Mouse (Mus musculus) left cerebral cortex, postnatal 4 days (tissue): ENCODE measurements around the gene Pnkp. TPM values are rescaled to one million over a fixed set of nuclear protein-coding genes. Genes with fewer than 3 reads are reported as not detected.

Experiments used
- DNase-seq: peaks from one replicate; pipeline ENCODE4 v3.0.0-alpha.2; 2022
- intact Hi-C: fragments of 180-260 bp; cut with DNase I; formaldehyde crosslinking; loops from one replicate; pipeline ENCODE4 v1.15.1; 2025
- total RNA-seq, 2 experiments: library from RNA; stranded (reverse); gene quantifications; 2 replicates each; pipeline ENCODE4 v1.2.3; 2021

Pnkp gene
- total RNA-seq, 2 experiments from 2014 or later = 27.5 to 29.3 TPM

GRCm38 (mm10) chr7:44824872-44825271 lies 32.1 kb upstream of the Pnkp start:
- intact Hi-C loops = loop anchor here (2.0 kb wide), 1 partner anchor 98 kb away; no protein-coding TSS in a partner anchor
- peak; percentile 85 for DNase-seq

GRCm38 (mm10) chr7:44826771-44827170 lies 30.2 kb upstream of the Pnkp start:
- no peak for DNase-seq
- intact Hi-C loops = no loop called here

- intact Hi-C loops = no loop called here
Observed at GRCm38 (mm10) chr7:44828706-44829105, 28.2 kb upstream of the Pnkp start.

GRCm38 (mm10) chr7:44832763-44833162 lies 24.2 kb upstream of the Pnkp start:
- intact Hi-C loops = no loop called here
- DNase-seq = no peak

More at GRCm38 (mm10) chr7:44828706-44829105, 28.2 kb upstream of the Pnkp start:
- no peak for DNase-seq

- DNase-seq = no peak
Observed at GRCm38 (mm10) chr7:44835373-44836015, 21.4 kb upstream of the Pnkp start.

GRCm38 (mm10) chr7:44836016-44836404 lies 20.9 kb upstream of the Pnkp start:
- intact Hi-C loops = no loop called here
- DNase-seq = no peak

More at GRCm38 (mm10) chr7:44835373-44836015, 21.4 kb upstream of the Pnkp start:
- intact Hi-C loops = no loop called here

- intact Hi-C loops = no loop called here
- no peak for DNase-seq
Observed at GRCm38 (mm10) chr7:44836423-44837053, 20.4 kb upstream of the Pnkp start.

- intact Hi-C loops = no loop called here
- DNase-seq = no peak
Observed at GRCm38 (mm10) chr7:44838073-44838472, 18.9 kb upstream of the Pnkp start.

- intact Hi-C loops = no loop called here
Observed at GRCm38 (mm10) chr7:44839171-44839490, 17.8 kb upstream of the Pnkp start.

GRCm38 (mm10) chr7:44839491-44840191 lies 17.3 kb upstream of the Pnkp start:
- DNase-seq = peak; percentile 35

More at GRCm38 (mm10) chr7:44839171-44839490, 17.8 kb upstream of the Pnkp start:
- DNase-seq = no peak

GRCm38 (mm10) chr7:44840426-44840825 lies 16.5 kb upstream of the Pnkp start:
- no peak for DNase-seq
- intact Hi-C loops = no loop called here

More at GRCm38 (mm10) chr7:44839491-44840191, 17.3 kb upstream of the Pnkp start:
- intact Hi-C loops = no loop called here

GRCm38 (mm10) chr7:44841825-44842463 lies 15.0 kb upstream of the Pnkp start:
- intact Hi-C loops = no loop called here
- DNase-seq = no peak

GRCm38 (mm10) chr7:44845006-44845405 lies 11.9 kb upstream of the Pnkp start:
- no peak for DNase-seq
- intact Hi-C loops = no loop called here

- intact Hi-C loops = no loop called here
- no peak for DNase-seq
Observed at GRCm38 (mm10) chr7:44846804-44847203, 10.1 kb upstream of the Pnkp start.

- intact Hi-C loops = no loop called here
- DNase-seq = no peak
Observed at GRCm38 (mm10) chr7:44847772-44848171, 9.2 kb upstream of the Pnkp start.

GRCm38 (mm10) chr7:44848561-44849415 lies 8.2 kb upstream of the Pnkp start, which contains the start of the genes Akt1s1 and Tbc1d17:
Gene Akt1s1 (plus strand): TSS chr7:44848991.
Gene Tbc1d17 (minus strand): TSS chr7:44849079.
- intact Hi-C loops = no loop called here
- DNase-seq = peak; percentile 99

GRCm38 (mm10) chr7:44849416-44850111 lies 7.4 kb upstream of the Pnkp start:
- intact Hi-C loops = no loop called here
- peak; percentile 92 for DNase-seq

- intact Hi-C loops = no loop called here
- DNase-seq = peak; percentile 88
Observed at GRCm38 (mm10) chr7:44850146-44850545, 6.8 kb upstream of the Pnkp start.

- DNase-seq = no peak
- intact Hi-C loops = no loop called here
Observed at GRCm38 (mm10) chr7:44850789-44851624, 5.9 kb upstream of the Pnkp start.
